Mouse (Mus musculus): ENCODE results near the gene Nrl. TPM values are rescaled to one million over a fixed set of nuclear protein-coding genes. Genes with fewer than 3 reads are reported as not detected.

Nrl gene
- total RNA-seq, 2 experiments from 2014 or later, result 0.44 to 0.77 TPM

- intact Hi-C loops (cut with DNase I), result no loop called here
- no peak for DNase-seq (ENCODE audit: low spot score in 2 of 2)
Observed at GRCm38 (mm10) chr14:55492103-55492502, 32.7 kb downstream of the Nrl start.

GRCm38 (mm10) chr14:55491291-55491833 lies 33.4 kb downstream of the Nrl start:
- peak in 1 of 2 experiments; percentile 63 for DNase-seq (ENCODE audit: low spot score in 2 of 2)
- intact Hi-C loops (cut with DNase I), result no loop called here

GRCm38 (mm10) chr14:55490361-55491201 lies 34.2 kb downstream of the Nrl start, which contains the start of gene Carmil3:
Gene Carmil3, plus strand, starts transcription at chr14:55490651.
- intact Hi-C loops (cut with DNase I), result no loop called here
- DNase-seq (ENCODE audit: low spot score in 2 of 2), result peak; percentile 84 to 88

DNA sequence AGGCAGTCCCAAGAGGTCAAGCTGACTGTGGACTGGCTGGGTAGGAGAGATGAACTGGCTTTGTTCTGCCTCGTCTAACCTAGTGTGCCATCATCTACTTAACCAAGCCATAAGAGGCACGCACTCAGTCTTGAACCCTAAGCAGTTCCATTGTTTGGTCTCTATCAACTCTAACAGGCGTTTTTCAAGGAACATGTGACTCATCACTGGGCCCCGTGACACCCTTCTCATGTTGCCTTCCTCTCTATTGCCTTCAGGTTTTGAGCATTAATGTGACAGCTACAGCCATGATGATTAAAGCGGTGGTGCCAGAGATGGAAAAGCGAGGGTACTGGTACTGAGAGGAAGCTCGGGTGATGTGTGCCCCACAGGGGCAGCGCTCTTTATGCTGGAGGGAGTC lies 37.9 kb downstream of the Nrl start:
- DNase-seq (ENCODE audit: low spot score in 2 of 2), result no peak
- intact Hi-C loops (cut with DNase I), result no loop called here

DNA sequence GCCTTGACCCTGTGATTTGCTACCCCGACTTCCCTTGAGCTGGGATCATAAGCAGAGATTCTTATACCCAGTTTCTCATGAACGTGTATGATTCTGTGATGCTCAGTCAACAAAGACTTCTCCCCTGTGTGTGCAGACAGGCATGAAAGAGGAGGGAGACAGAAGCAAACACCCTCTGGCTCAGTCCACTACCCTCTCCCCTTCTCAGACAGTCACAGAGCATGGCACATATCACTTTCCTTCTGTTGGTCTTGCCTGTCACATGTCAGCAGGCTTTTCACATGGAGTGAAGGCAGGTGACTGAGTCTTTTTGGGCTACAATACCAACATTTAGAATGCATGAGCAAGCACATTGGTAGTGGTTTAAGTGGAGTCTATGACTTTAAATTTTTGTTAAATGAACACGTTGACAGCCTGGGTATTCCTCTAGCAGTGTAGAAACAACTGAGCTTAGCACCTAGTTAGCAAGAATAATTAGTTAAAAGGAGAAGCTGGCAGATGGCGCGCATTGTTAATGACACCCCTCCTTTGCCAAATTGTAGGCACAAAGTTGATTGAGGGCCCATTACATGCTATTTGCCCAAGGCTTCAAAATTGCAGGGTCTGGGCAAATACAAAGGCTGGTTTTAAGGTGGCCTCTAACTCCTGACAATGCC lies 40.2 kb downstream of the Nrl start:
- intact Hi-C loops (cut with DNase I), result no loop called here

GRCm38 (mm10) chr14:55479629-55480028 lies 45.2 kb downstream of the Nrl start:
- no peak for DNase-seq (ENCODE audit: low spot score in 2 of 2)
- intact Hi-C loops (cut with DNase I), result no loop called here

More for the DNA sequence above, 40.2 kb downstream of the Nrl start:
- DNase-seq (ENCODE audit: low spot score in 2 of 2), result no peak

GRCm38 (mm10) chr14:55478651-55479599 lies 45.9 kb downstream of the Nrl start, which contains the start of gene Dhrs4:
Gene Dhrs4, plus strand, starts transcription at chr14:55478758.
- intact Hi-C loops (cut with DNase I), result no loop called here
- DNase-seq (ENCODE audit: low spot score in 2 of 2), result peak; percentile 73 to 77

DNA sequence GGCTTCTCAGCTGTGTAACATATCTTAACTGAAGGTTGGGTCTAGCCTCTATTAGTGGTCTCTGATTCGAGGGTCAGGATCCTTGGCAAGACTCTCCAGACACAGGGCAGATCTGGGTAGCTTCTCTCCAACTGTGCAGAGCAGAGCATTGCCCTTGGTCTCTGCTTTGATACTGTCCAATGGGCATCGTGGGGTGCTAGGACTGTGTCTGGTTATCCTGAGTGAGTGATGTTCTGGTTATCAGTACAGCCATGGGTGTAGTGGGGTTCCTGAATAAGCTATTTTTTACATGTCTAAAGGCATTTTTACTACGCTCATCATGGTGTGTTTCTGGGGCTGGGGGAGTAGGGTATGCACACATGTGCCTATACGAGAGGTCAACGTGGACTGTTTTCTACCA lies 47.0 kb downstream of the Nrl start:
- intact Hi-C loops (cut with DNase I), result no loop called here

GRCm38 (mm10) chr14:55477421-55477820 lies 47.4 kb downstream of the Nrl start:
- intact Hi-C loops (cut with DNase I), result no loop called here
- DNase-seq (ENCODE audit: low spot score in 2 of 2), result no peak

More for the DNA sequence above, 47.0 kb downstream of the Nrl start:
- no peak for DNase-seq (ENCODE audit: low spot score in 2 of 2)

DNA sequence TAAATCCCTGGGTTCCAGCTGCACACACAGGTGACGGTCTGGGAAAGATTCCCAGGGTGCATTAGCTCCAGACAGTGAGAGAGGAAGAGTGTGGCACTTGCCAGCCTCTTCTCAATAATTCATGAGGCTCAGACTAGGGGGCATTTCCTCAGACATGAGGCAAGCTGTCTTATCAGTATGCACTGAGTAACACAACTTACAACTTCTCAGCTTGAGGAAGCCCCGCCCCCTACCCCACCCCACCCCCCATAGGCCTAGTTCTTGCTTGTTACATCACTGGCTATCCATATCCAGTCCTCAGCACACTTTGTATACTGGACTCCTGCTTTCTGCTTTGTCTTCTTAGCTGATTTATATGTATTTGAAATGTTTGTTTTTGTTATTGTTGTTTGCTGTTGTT lies 49.1 kb downstream of the Nrl start:
- intact Hi-C loops (cut with DNase I), result no loop called here
- no peak for DNase-seq (ENCODE audit: low spot score in 2 of 2)

DNA sequence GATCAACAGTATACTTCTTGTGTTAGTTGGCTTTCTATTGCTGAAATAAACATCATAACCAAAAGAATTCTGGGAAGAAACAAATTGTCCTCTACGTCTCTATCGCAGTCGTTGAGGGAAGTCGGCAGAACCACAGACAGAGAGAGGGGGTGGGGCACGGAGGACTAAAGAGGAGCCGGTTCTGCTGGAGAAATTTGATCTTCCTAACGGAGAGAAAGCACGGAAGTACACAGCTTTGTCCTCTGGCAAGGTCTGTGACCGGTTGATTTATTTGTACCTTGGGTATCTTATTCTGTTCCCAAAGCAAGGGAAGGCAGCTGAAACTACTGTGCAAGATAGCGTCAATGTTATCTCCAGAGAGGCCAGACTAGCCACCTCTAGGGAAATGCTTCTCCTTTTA lies 54.0 kb downstream of the Nrl start:
- no peak for DNase-seq (ENCODE audit: low spot score in 2 of 2)
- intact Hi-C loops (cut with DNase I), result no loop called here

DNA sequence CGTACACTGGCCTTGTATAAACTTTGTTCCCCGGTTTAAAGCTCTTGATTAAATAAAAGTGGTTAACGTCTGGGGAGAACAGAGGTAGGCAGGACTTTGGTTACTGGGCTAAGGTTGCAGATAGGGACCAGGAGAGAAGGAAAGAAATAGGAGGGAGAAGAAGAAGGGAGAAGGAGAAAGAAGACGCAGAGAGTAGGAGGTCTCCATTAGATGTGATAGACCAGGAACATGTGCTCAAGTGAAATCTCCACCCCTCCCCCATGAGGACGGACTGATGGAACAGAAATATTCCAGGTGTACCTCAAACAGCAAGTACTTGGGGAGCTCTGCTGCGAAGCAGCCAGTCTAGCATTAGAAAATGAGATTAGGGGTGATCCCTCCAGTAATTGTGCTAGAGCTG lies 55.0 kb downstream of the Nrl start:
- no peak for DNase-seq (ENCODE audit: low spot score in 2 of 2)
- intact Hi-C loops (cut with DNase I), result no loop called here

- intact Hi-C loops (cut with DNase I), result no loop called here
- DNase-seq (ENCODE audit: low spot score in 2 of 2), result no peak
Observed at GRCm38 (mm10) chr14:55469041-55469440, 55.7 kb downstream of the Nrl start.

Other genes starting within 250 kb of the Nrl start
- 10 to 100 TPM; 17.5 to 19.1 TPM for gene Dhrs4, start 46.2 kb downstream of the Nrl start, total RNA-seq (2021)
- gene Carmil3, start 34.3 kb downstream of the Nrl start, total RNA-seq (2021), result 10 to 100 TPM; 34.4 to 63.1 TPM
- gene Cpne6, start 14.5 kb downstream of the Nrl start, total RNA-seq (2021), result 100 to 1,000 TPM; 163 to 211 TPM
- 10 to 100 TPM; 24.8 to 28.9 TPM for gene Pck2, start 15.3 kb upstream of the Nrl start, total RNA-seq (2021)
- 10 to 100 TPM; 76.9 to 82.1 TPM for gene Dcaf11, start 35.0 kb upstream of the Nrl start, total RNA-seq (2021)
- 1 to 10 TPM in 1 of 2 experiments, not detected in 1; 1.0 TPM for gene A730061H03Rik, start 35.4 kb upstream of the Nrl start, total RNA-seq (2021)
- not detected for gene Fitm1, start 50.6 kb upstream of the Nrl start, total RNA-seq (2021)
- gene Psme1, start 53.1 kb upstream of the Nrl start, total RNA-seq (2021), result 10 to 100 TPM; 41.9 to 50.1 TPM
- gene Emc9, start 60.3 kb upstream of the Nrl start, total RNA-seq (2021), result 10 to 100 TPM; 49.0 to 52.7 TPM
- 10 to 100 TPM; 42.3 to 45.4 TPM for gene Psme2, start 66.1 kb upstream of the Nrl start, total RNA-seq (2021)
- 10 to 100 TPM; 30.4 to 33.5 TPM for gene Rnf31, start 66.7 kb upstream of the Nrl start, total RNA-seq (2021)
- gene Irf9, start 78.6 kb upstream of the Nrl start, total RNA-seq (2021), result 10 to 100 TPM in 1 of 2 experiments, 1 to 10 TPM in 1; 9.1 to 11.6 TPM
- 1 to 10 TPM; 1.6 to 4.4 TPM for gene Rec8, start 93.1 kb upstream of the Nrl start, total RNA-seq (2021)
- 100 to 1,000 TPM; 112 to 122 TPM for gene Ipo4, start 111.0 kb upstream of the Nrl start, total RNA-seq (2021)
- gene Gm49378, start 112.9 kb upstream of the Nrl start, total RNA-seq (2021), result 1 to 10 TPM in 1 of 2 experiments, under 1 TPM in 1; 0.84 to 4.9 TPM
- gene Tm9sf1, start 118.8 kb upstream of the Nrl start, total RNA-seq (2021), result 10 to 100 TPM; 39.0 to 41.9 TPM
- gene Tssk4, start 125.2 kb upstream of the Nrl start, total RNA-seq (2021), result 1 to 10 TPM in 1 of 2 experiments, under 1 TPM in 1; 0.49 to 1.6 TPM
- 10 to 100 TPM; 39.1 to 41.7 TPM for gene Mdp1, start 135.5 kb upstream of the Nrl start, total RNA-seq (2021)
- gene Gmpr2, start 147.0 kb upstream of the Nrl start, total RNA-seq (2021), result 10 to 100 TPM; 20.6 to 24.9 TPM
- gene Nedd8, start 147.1 kb upstream of the Nrl start, total RNA-seq (2021), result 100 to 1,000 TPM; 310 to 333 TPM
- 10 to 100 TPM; 15.2 to 16.9 TPM for gene Tinf2, start 156.8 kb upstream of the Nrl start, total RNA-seq (2021)
- gene Tgm1, start 188.9 kb upstream of the Nrl start, total RNA-seq (2021), result not detected
- 10 to 100 TPM; 50.6 to 50.9 TPM for gene Rabggta, start 197.3 kb upstream of the Nrl start, total RNA-seq (2021)
- gene Dhrs1, start 220.7 kb upstream of the Nrl start, total RNA-seq (2021), result 10 to 100 TPM; 78.5 to 83.9 TPM
- 10 to 100 TPM; 10.5 to 12.5 TPM for gene Nop9, start 220.7 kb upstream of the Nrl start, total RNA-seq (2021)
- 1 to 10 TPM; 2.5 to 3.0 TPM for gene Cideb, start 233.5 kb upstream of the Nrl start, total RNA-seq (2021)
- under 1 TPM; 0.20 to 0.67 TPM for gene Ltb4r2, start 236.4 kb upstream of the Nrl start, total RNA-seq (2021)
- gene Ltb4r1, start 241.0 kb upstream of the Nrl start, total RNA-seq (2021), result under 1 TPM; 0.29 to 0.59 TPM